Mouse (Mus musculus) spleen, adult 2 months (tissue): Measurements from ENCODE around the gene Sord.

Source experiments
- CTCF ChIP-seq: fragments of 200-500 bp; IDR thresholded peaks from 2 replicates; pipeline ENCODE4 v1.5.1; 2011; ENCODE audit warnings: mild to moderate bottlenecking, inconsistent platforms; ENCODE audit not compliant: insufficient read depth, insufficient read length, insufficient replicate concordance; ENCODE audit errors: extremely low read depth
- POLR2A ChIP-seq: fragments of 200-500 bp; IDR thresholded peaks from 2 replicates; pipeline ENCODE4 v1.6.1; 2011; ENCODE audit warnings: low read depth, low read length, inconsistent platforms

GRCm38 (mm10) chr2:122237891-122238470, 3.4 kb downstream of the Sord start:
- TF ChIP-seq POLR2A (no peak), CTCF (no peak)
